Mouse (Mus musculus): ENCODE results near the gene Ipmk. TPM values are rescaled to one million over a fixed set of nuclear protein-coding genes. Genes with fewer than 3 reads are reported as not detected.

Gene Ipmk
- total RNA-seq, 2 experiments from 2014 or later: 26.0 to 31.6 TPM

DNA sequence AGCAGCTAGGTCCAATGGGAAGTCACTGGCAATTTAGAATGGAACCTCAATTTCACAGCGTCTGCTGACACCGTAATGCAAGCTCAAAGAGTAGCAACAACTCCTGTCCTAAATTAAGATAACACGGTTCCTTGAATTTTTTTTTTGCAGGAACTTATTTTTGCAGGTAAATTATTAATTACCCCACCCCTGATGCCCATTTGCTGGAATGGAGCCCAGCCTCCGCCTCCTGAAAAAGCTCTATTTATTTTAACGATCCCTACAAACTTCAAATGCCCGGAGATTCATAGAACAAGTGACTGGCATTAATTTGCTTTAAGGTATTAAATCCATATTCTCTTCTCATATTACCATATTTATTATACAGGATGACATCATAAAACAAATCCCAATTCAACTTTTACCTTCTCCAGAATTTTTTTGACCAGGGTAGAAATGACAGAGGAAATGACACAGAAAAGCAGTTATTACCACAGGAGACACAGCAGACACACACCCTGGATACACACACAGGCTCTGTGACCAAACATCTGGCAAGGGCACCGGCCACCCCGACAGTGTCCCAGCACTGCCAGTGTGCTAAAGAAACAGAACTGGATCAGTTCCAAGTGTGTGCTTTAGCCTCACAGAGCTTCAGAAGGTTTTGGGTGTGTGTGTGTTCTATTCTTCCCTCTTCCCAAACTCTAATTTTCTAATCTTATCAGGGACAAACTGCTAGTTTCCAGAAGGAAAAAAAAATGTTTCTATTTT, 9.2 kb upstream of the Ipmk start:
- DNase-seq (ENCODE audit: low spot score in 2 of 2): no peak
- intact Hi-C loops (cut with DNase I): no loop called here

DNA sequence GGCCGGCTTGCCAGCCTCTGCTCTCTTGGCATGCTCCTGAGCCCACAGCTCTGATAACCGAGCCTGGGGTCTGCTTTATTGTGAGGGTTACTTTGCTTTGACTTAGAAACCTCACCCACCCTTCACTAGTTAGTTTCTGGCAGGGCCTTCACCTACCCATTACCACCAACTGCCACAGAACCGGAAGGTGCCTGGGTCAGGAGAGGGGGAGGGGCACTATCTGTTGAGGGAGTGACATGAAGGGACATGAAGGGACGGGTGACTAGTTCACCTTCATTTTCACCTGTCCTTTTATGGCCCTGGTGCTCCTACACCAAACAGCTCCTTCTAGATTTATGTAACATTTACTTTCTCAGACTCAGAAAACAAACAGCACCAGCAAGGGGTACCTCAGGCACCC, 8.1 kb upstream of the Ipmk start:
- DNase-seq (ENCODE audit: low spot score in 2 of 2): no peak
- intact Hi-C loops (cut with DNase I): no loop called here

DNA sequence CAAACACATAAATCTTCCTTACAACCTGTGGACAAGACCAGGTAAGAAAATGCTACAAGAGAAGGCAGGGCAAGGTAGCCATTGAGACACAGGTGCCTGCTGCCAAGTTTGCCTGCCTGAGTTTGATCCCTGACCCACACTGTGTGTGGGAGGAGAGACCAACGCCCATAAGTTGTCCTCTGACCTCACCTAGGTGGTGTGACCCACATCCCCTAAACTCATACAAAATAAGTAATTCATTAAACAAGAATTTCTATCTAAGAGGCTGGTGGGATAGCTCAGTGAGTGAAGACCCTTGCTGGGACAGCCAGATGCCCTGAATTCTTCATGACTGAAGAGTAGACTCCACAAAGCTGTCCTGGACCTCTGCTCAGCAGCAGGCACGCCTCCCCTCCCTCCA, 7.4 kb upstream of the Ipmk start:
- intact Hi-C loops (cut with DNase I): no loop called here
- no peak for DNase-seq (ENCODE audit: low spot score in 2 of 2)

DNA sequence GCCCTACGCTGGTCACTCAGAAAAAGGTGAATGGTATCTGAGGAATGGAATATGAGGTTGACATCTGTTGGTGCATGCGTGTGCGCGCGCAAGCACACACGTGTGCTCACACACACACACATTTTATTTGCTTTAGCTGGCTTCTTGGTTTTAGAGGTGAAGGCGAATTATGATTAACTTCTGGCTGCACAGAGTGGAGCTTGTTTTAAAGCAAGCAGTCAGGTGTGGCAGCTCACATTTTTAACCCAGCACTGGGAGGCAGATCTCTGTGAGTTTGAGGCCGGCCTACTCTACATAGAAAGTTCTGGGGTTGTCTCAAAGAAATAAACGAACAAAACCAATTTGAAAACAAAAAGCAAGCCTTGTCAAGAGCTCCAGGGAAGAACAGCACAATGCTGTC, 6.3 kb upstream of the Ipmk start:
- intact Hi-C loops (cut with DNase I): no loop called here
- no peak for DNase-seq (ENCODE audit: low spot score in 2 of 2)

DNA sequence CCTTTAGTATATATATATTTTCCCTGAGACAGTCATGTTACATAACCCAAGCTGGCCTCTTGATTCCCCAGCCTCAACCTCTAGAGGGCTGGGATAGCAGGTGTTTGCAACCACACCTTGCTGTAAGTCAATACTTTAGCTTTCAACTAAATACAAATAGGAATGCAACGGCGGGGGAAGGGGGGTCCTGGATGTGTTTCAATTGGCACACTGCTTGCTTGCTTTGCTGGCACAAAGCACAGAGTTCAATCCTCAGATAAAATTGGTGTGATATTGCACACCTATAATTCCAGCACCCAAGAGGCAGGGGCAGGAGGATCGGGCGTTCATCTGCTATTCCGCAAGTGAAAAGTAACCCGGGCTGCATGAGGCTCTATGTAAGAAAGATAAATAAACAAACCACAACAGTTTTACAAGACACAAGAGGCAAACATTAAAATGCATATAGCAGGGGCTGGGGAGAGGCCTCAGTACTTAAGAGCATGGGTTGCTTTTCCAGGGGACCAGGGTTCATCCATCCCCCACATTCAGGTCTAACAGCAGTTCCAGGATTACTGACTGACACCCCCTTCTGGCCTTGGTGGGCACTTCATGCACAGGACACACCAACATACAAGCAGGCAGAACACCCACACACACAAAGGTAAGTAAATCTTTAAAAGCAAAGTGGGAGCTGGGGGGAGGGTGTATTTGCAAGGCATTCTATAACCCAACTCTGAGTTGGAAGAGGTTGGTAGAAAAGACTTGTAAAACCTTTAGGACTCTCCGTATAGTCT, 5.3 kb upstream of the Ipmk start:
- no peak for DNase-seq (ENCODE audit: low spot score in 2 of 2)

DNA sequence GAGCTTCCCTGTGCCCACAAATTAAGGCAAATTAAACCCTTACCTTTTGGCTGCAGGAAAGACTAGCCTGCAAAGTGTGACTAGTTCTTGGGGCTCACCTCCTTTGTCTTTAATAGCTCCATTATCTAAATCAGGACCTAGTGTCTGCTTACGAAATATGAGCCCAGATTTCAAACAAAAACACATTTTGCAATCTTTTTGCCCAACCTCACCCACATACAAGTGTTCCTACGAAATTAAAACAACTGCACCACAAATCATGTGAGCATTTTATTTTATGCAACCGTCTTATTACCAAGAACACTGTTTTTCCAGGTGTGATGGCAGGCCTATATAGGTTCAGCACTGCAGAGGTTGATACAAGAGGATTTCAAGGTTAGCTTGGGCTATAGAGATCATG, 4.4 kb upstream of the Ipmk start:
- intact Hi-C loops (cut with DNase I): no loop called here
- no peak for DNase-seq (ENCODE audit: low spot score in 2 of 2)

More for the DNA sequence above, 5.3 kb upstream of the Ipmk start:
- intact Hi-C loops (cut with DNase I): no loop called here

DNA sequence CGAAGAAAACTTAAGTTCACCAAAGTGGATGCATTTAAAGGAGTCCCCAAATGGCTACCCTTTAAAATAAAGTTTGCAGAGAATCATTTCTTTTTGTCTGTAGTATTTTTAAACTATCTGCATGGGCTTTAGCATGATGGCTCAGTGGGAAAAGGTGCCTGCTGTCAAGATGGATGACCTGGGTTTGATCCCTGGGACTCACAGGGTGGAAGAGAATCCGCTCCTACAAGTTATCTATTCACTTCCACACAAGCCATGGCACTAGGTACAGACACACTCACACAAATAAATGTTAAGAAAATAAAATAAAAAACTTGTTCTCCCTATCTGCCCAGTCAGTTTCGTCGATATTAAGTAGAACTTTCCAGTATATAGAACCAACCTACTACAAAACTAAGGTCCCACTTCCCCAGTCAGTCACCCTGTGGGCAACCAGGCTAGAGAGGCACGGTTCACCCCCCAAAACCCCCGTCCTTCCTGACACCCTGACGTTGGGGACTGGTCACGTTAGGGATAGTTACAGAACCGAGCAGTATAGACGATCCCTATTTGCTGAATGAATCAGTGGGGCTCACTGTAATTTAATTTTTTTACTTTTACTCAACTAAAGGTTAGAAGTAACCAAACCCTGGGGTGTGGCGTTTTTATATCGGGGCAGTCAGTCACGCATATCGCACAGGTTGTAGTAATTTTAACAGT, 3.8 kb upstream of the Ipmk start:
- intact Hi-C loops (cut with DNase I): loop anchor here (2.0 kb wide), 1 partner anchor 59 kb away; the partner anchor contains the start of gene Ube2d1
- DNase-seq (ENCODE audit: low spot score in 2 of 2): no peak

DNA sequence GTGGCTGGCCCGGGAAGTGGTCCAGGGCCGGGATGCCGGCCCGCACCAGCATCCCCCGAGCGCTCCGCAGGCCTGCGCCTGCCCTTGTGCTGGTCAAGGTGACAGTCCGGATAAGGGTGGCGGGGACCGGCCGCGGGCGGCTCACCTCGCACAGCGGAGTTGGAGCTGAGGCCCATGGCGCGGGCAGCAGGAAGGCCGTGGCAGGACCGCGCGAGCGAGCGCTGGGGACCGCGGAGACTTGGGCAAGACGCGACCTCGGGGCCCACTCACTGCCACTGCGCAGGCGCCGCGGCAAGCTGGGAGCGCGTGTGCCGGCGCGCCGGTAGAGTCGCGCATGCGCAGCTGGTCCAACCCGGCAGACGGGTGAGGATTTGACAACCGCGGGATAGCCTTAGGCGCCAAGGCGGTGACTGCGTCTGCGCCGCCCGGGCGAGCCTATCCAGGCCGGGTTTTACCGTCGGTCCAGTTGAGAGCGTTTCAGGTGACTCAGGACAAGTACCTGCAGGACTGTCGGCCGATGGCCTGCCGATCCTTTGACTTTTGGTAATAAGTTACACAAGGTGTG, 2.9 kb upstream of the Ipmk start, which contains the start of gene Cisd1:
TSS of gene Cisd1 (minus strand) at position 376 of the 565 bp plus-strand sequence.
- peak; percentile 92 to 97 for DNase-seq (ENCODE audit: low spot score in 2 of 2)
- intact Hi-C loops (cut with DNase I): loop anchor here (2.0 kb wide), 1 partner anchor 60 kb away; the partner anchor contains the start of gene Ube2d1

DNA sequence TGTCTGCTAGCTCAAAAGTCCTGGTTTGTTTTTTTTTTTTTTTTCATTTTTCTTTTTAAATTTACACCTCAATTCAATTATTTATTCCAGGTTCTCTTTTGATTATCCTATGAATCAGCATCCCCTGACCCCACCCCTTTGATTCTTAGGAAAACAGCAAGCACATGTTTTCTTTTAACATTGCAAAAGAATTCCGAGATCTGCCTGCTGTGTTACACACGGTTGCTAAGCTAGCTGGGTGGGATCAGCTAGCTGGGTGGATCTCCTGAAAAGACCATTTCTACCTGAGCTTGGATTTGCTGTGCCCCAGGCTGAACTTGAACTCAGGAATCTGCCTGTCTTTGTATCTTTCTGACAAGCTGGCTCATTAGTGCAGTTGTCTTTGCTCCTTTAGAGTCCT, 1.5 kb upstream of the Ipmk start:
- intact Hi-C loops (cut with DNase I): no loop called here
- DNase-seq (ENCODE audit: low spot score in 2 of 2): no peak

DNA sequence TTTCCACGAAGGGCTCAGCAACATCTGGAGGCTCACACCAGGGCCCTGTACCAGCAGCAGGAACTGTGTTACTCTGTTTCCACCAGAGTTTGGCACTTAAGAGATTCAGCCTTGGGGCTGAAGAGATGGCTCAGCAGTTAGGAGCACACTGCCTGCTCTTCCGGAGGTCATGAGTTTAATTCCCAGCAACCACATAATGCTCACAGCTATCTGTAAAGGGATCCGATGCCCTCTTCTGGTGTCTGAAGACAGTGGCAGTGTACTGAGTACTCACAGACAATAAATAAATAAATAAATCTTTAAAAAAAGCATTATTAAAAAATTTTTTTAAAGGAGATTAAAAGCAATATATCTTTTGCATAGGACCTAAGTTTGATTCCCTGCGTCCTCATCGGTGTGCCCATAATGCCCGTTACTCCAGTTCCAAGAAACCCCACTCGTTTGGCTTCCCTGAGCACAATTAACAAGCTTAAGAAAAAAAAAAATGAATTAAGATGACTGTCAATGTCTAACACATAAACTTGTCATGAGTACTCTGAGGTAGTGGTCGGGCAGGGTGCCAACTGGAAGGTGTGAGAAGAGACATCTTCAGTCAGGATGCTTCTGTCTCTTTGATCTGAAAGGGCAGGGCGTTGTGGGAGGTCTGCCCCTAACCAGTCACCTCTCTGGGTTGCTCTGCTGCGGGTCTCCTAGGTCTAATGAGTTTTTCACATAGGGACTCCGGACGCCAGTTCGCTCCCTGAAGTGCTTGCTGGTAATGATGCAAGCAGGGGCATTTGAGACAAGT, 648 bp upstream of the Ipmk start:
- no peak for DNase-seq (ENCODE audit: low spot score in 2 of 2)
- intact Hi-C loops (cut with DNase I): no loop called here

DNA sequence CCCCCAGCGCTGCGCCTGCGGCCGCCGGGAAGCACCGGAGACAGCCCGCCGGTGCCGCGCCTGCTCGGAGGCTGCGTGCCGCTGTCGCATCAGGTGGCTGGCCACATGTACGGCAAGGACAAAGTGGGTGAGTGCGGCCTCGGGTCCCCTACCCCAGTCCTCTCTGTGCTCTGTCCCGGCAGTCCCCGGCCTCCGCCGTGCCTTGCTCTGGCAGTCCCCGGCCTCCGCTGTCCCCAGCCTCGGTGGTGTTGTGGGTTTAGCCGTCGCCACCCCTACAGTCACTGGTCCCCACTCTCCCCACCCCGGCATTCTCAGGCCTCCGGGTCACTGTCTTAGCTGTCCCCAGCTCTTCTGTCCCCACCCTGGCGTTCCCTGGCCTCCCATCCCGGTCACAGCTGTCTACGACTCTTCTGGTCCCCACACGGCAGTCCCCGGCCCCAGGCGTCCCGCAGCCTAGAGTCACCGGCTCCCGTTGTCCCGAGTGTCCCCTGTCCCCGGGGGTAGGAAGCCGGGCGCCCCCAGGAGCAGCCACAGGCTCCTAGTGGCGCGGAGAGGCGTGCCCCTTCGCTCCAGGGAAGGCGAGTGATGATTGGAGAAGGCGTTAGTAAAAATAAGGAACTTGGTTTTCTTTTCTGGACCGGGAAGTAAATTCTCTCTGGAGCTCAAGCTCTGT, 537 bp downstream of the Ipmk start:
- intact Hi-C loops (cut with DNase I): no loop called here
- peak in 1 of 2 experiments; percentile 21 for DNase-seq (ENCODE audit: low spot score in 2 of 2)

DNA sequence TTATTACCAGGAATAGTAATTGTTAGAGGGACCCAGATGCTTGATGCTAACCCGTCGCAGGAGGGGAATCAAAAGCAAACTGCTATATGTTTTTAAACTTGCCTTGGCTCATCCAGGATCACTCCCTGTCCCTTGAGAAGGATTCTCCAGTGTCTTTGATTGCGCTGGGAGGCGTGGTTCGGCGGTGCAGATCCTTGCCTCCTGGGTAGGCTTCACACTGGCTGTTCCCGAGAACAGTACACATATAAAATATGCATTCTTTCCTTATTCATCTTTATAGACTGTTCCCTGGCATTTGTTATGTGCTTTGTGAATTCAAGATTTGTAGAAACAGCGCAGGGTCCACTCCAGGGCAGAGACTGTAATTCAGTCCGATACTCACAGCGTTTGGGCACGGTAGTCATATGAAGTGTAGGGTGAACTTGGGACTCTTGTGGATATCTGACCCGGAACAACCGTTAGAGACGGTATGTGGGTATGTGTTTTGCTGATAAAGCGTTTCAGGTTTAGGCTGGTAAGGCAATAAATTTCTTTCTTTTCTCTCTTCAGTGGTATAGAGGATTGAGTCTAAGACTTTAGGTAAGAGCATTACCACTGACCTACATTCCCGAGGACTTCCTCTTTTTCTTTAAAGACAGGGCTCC, 1.2 kb downstream of the Ipmk start:
- DNase-seq (ENCODE audit: low spot score in 2 of 2): no peak
- intact Hi-C loops (cut with DNase I): no loop called here

DNA sequence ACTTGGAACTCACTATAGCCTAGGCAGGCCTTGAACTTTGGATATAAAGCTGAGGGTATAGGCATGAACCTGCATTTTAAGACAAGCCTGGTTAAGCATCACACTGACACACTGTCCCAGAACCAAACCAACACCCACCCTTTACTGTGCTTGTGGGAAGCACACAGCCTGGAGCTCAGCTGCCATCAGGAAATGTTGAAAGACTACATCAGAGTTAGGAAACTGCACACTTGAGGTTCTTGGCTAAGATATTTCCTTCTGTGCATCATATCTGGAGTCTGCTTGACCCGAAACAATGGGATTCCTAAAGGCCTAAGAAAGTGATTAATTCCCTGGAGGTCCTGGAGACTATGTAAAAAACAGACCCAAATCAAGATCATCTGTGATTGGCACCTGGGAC, 1.7 kb downstream of the Ipmk start:
- intact Hi-C loops (cut with DNase I): no loop called here
- DNase-seq (ENCODE audit: low spot score in 2 of 2): no peak

DNA sequence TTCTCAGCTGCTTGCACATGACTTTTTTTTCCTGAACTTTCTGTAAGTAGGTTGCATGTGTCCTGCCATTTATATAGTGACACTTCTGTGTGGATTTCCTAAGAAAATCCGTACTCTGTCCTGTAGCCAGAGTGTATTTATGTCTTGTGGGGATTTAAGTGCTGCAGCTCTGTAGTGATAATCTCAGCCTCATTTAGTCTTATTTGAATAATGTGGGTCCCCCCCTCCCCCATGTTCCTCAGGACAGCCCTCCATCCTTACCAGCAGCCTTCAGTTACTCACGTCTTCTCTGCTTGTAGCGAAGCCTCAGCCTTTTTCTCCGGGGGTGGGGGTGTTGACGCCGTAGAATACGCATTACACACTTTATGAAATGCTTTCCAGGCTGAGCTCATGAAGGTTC, 3.7 kb downstream of the Ipmk start:
- DNase-seq (ENCODE audit: low spot score in 2 of 2): peak in 1 of 2 experiments; percentile 39
- intact Hi-C loops (cut with DNase I): no loop called here

DNA sequence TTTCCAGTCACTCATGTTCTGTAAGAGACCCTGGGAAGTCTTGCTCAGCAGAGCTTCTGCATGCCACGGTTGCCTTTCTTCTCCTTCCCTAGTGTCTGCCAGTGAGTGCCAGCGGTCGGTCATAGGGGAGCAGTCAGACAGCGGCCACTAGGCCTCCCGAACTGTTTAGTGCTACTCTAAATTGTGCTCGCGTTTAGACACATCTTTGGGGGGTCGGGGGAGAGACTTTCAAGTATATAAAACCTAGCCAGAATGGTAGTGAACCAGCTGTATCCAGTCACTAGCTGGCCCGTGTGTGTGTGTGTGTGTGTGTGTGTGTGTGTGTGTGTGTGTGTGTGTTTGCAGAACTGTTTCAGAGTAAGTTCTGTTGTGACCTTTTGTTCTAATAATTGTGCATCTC, 6.3 kb downstream of the Ipmk start:
- intact Hi-C loops (cut with DNase I): no loop called here
- DNase-seq (ENCODE audit: low spot score in 2 of 2): no peak

DNA sequence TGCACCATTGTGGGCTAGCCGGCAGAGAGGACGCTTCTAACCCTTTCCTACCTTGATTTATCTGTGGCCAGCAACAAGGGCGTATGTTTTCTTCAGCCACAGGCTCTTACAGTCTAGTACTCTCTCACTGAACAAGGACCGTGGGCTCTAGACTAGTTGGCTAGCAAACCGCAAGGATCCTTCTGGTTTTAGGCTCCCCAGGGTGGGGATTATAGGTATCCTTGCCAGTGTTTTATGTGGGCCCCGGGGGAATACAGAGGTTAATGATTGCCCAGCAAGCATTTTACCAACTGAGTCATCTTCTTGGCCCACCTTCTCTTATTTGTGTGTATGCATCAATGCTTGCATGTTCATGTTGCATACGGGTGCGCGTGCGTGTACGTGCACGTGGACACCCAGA, 7.4 kb downstream of the Ipmk start:
- intact Hi-C loops (cut with DNase I): no loop called here
- DNase-seq (ENCODE audit: low spot score in 2 of 2): no peak

DNA sequence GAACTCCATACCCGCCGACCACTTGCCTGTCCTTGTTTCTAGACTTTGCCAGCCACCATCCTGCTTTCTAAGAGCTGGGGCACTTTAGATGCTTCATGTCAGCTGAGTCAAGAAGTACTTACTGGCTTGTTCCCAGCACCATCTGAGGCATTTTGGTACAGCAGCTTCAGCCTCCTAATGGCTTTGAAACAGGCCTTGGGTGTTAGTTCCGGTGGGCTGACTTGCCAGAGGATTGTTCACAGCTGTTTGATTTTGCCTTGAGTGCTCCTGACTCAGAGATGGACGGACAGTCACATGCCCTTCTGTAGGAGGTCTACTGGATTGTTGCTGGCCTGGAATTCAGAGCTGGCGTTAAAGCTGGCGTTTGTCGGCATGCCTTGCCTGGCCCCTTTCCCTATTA, 13.5 kb downstream of the Ipmk start:
- intact Hi-C loops (cut with DNase I): no loop called here
- DNase-seq (ENCODE audit: low spot score in 2 of 2): no peak

DNA sequence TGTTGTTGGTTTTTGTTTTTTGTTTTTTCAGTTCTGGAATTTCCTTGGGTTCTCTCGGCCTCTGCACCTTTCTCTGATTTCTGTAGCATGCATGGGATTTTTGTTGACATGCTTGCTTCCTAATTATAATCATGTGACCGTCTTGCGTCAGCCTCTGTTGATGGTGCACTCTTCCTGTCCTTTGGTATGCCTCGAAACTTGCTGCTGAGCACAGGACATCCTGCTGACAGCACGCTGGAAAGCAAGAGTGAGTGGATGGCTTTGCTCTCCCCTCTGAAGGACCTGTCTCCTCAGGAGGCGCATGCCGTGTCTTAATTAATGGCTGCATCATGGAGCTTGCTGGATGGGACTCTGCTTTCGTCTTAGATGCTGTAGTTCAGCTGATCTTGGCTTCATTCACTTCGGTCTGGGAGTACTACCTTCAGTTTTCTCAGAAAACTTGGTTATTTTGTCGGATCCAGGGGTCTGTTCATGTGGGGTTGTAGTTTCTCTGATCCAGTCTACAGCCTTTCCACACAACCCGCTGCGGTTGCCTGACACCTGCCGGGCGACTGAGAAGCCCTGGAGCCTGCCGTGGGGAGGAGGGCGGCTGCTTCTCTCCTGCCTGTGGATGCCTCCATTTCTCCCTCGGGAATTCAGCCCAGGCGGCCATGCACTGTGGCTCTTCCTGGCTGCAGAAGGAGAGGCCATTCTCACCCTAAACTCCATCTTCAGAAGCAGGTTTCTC, 14.4 kb downstream of the Ipmk start:
- no peak for DNase-seq (ENCODE audit: low spot score in 2 of 2)
- intact Hi-C loops (cut with DNase I): no loop called here

All from left cerebral cortex, postnatal 25 days (tissue).